8 mouse cellular contexts compared by ENCODE assay signal in the genomic region with DNA sequence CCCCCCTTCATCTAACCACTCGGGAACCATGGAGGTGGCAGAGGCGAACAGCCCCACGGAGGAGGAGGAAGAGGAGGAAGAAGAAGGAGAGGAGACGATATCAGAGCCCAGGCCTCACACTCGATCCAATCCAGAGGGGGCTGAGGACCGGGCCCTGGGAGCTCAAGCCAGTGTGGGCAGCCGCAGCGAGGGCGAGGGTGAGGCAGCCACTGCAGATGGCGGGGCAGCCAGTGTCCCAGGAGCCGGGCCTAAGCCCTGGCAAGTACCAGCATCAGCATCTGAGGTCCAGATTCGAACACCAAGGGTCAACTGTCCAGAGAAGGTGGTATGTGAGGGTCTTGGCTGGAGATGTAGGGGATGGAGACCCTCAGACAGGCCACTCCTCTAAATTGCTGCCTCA. TPM values are rescaled to one million over a fixed set of nuclear protein-coding genes. Genes with fewer than 3 reads are reported as not detected.
DNase-seq lines count a peak whose midpoint lies in the region; ATAC-seq and TF ChIP-seq lines count a peak whose summit lies in the region.

No protein-coding gene starts in this region.

- 81% methylated on average over 12 of the region's 12 CpGs for WGBS in heart, embryonic 12.5 days
- 80% methylated on average over 12 of the region's 12 CpGs for WGBS in heart, embryonic 14.5 days
- 69% methylated on average over 12 of the region's 12 CpGs for WGBS in liver, embryonic 16.5 days (ENCODE audit: insufficient replicate concordance)

- peak overlapping the region; percentile 74 for H3K9ac ChIP-seq in heart, embryonic 12.5 days
- peak overlapping the region; percentile 78; the same call in 1 of the 2 replicates for H3K9ac ChIP-seq in ES-E14 (ENCODE audit: insufficient read depth, low read depth, low read length, poor library complexity, severe bottlenecking)
- H3K9ac ChIP-seq in heart, embryonic 14.5 days (ENCODE audit: low read length), result peak overlapping the region; percentile 84; the same call in 1 of the 2 replicates
- H3K9ac ChIP-seq in liver, embryonic 16.5 days (ENCODE audit: low read depth, low read length), result peak overlapping the region; percentile 81

- no peak for ATAC-seq in heart, embryonic 12.5 days (ENCODE audit: insufficient number of reproducible peaks, low FRiP score)
- ATAC-seq in heart, embryonic 14.5 days (ENCODE audit: insufficient number of reproducible peaks, insufficient read depth, low FRiP score, low read depth), result no peak
- ATAC-seq in liver, embryonic 16.5 days (ENCODE audit: low read depth), result no peak
- ATAC-seq in frontal cortex, adult (ENCODE audit: low TSS enrichment), result no peak
- ATAC-seq in activated CD4-positive, CD25-positive, alpha-beta regulatory T cell, adult 4 months, result no peak

- no peaks in the 10 kb centered on the region for H3K9me3 ChIP-seq in heart, embryonic 12.5 days (replicated peaks)
- H3K9me3 ChIP-seq in ES-E14 (ENCODE audit: control insufficient read depth, insufficient read depth, low read depth, low read length), result no peaks in the 10 kb centered on the region
- H3K9me3 ChIP-seq in heart, embryonic 14.5 days (ENCODE audit: control insufficient read depth, low read length), result no peaks in the 10 kb centered on the region
- H3K9me3 ChIP-seq in liver, embryonic 16.5 days (replicated peaks; ENCODE audit: control insufficient read depth, low read length), result no peaks in the 10 kb centered on the region

- H3K27ac ChIP-seq in heart, embryonic 12.5 days (ENCODE audit: poor library complexity, severe bottlenecking), result no peak overlapping the region
- no peak overlapping the region for H3K27ac ChIP-seq in ES-E14 (ENCODE audit: insufficient read depth, low read depth, low read length, poor library complexity, severe bottlenecking)
- H3K27ac ChIP-seq in heart, embryonic 14.5 days (replicated peaks in 1 of 2; ENCODE audit: control insufficient read depth in 1 of 2, insufficient read depth in 1 of 2, low read depth in 2 of 2, low read length in 2 of 2), result no peak overlapping the region
- H3K27ac ChIP-seq in liver, embryonic 16.5 days (ENCODE audit: low read length), result no peak overlapping the region

- intact Hi-C loops in heart, postnatal 25 days (cut with DNase I), result no loop called here

- peaks cover 25% of the 10 kb centered on the region for H3K36me3 ChIP-seq in heart, embryonic 12.5 days
- peaks cover 17% of the 10 kb centered on the region for H3K36me3 ChIP-seq in ES-E14 (ENCODE audit: control insufficient read depth, insufficient read depth, low read length, poor library complexity, severe bottlenecking)
- H3K36me3 ChIP-seq in heart, embryonic 14.5 days (ENCODE audit: control insufficient read depth, insufficient read depth, low read length), result peaks cover 29% of the 10 kb centered on the region
- H3K36me3 ChIP-seq in liver, embryonic 16.5 days (ENCODE audit: control insufficient read depth, insufficient read depth), result peaks cover 8% of the 10 kb centered on the region; the same call in 1 of the 2 replicates

- no peaks in the 10 kb centered on the region for H3K27me3 ChIP-seq in heart, embryonic 12.5 days (replicated peaks)
- H3K27me3 ChIP-seq in heart, embryonic 14.5 days (ENCODE audit: control insufficient read depth, insufficient read depth, low read length), result no peaks in the 10 kb centered on the region
- H3K27me3 ChIP-seq in liver, embryonic 16.5 days (ENCODE audit: control insufficient read depth, insufficient read depth, low read depth, low read length), result no peaks in the 10 kb centered on the region

- H3K4me3 ChIP-seq in heart, embryonic 12.5 days, result peak overlapping the region; percentile 71
- H3K4me3 ChIP-seq in ES-E14 (ENCODE audit: insufficient read depth in 1 of 2, low read depth in 1 of 2, low read length in 2 of 2, poor library complexity in 1 of 2, severe bottlenecking in 1 of 2), result peak overlapping the region; percentile 77 to 100
- peak overlapping the region; percentile 84 to 89 for H3K4me3 ChIP-seq in heart, embryonic 14.5 days (ENCODE audit: control insufficient read depth in 1 of 2, insufficient read depth in 1 of 2, low read depth in 1 of 2, low read length in 2 of 2)
- peak overlapping the region; percentile 85 for H3K4me3 ChIP-seq in liver, embryonic 16.5 days (ENCODE audit: low read depth, low read length)

- no peak for DNase-seq in heart, postnatal 25 days (ENCODE audit: low spot score)
- no peak for DNase-seq in ES-E14 (ENCODE audit: low read depth, low spot score)
- no peak for DNase-seq in embryo, embryonic 10.5 days (ENCODE audit: low spot score)

- H3K4me2 ChIP-seq in heart, embryonic 12.5 days, result peak overlapping the region; percentile 87
- peak overlapping the region; percentile 87 for H3K4me2 ChIP-seq in heart, embryonic 14.5 days (ENCODE audit: low read length)
- H3K4me2 ChIP-seq in liver, embryonic 16.5 days (ENCODE audit: low read depth, low read length), result peak overlapping the region; percentile 85

- in situ Hi-C loops in ES-E14 (cut with MboI; ENCODE audit: low sequenced_read_pairs in 2 of 2, unreplicated experiment in 2 of 2), result no loop called here

- H3K4me1 ChIP-seq in heart, embryonic 12.5 days (replicated peaks), result peaks cover 8% of the 10 kb centered on the region
- peaks cover 0 to 9% of the 10 kb centered on the region in 2 experiments; a peak in 2 of 4 replicates for H3K4me1 ChIP-seq in ES-E14 (ENCODE audit: control insufficient read depth in 2 of 2, insufficient read depth in 2 of 2, low read length in 2 of 2, poor library complexity in 1 of 2)
- peaks cover 10 to 12% of the 10 kb centered on the region in 2 experiments for H3K4me1 ChIP-seq in heart, embryonic 14.5 days (ENCODE audit: control insufficient read depth in 2 of 2, insufficient read depth in 2 of 2, low read length in 2 of 2)
- peaks cover 14% of the 10 kb centered on the region for H3K4me1 ChIP-seq in liver, embryonic 16.5 days (ENCODE audit: control insufficient read depth, low read depth, low read length)

TF ChIP-seq in ES-E14, 5 proteins besides CTCF, POLR2A, EP300 and RAD21:
- TF ChIP-seq ZNF384 (IDR thresholded peaks at IDR 0.05; ENCODE audit: low read depth, low read length), result no peak
- no peak for TF ChIP-seq HCFC1 (IDR thresholded peaks at IDR 0.05; ENCODE audit: borderline replicate concordance, insufficient read depth, low read length)
- TF ChIP-seq CHD2 (IDR thresholded peaks at IDR 0.05; ENCODE audit: low read depth, low read length), result no peak
- no peak for TF ChIP-seq ZC3H11A (IDR thresholded peaks at IDR 0.05; ENCODE audit: borderline replicate concordance, low read depth, low read length)
- TF ChIP-seq MAFK (IDR thresholded peaks at IDR 0.05; ENCODE audit: insufficient read depth, low read depth, low read length), result no peak

RNA-seq across cellular contexts. Expression of a gene that starts 1.0 kb away (rescaled TPM):
- 77.6 and 94.2 TPM in 2 replicates for polyA plus RNA-seq in heart, embryonic 12.5 days (2016; fragmentation: Nextera tagmentation; extraction: Ambion mirVana)
- total RNA-seq in heart, postnatal 25 days (2021), result 10 to 100 TPM; 67.0 to 69.5 TPM
- total RNA-seq in ES-E14 (2012; rRNA removed), result 40.7 and 47.4 TPM in 2 replicates
- 84.5 and 86.1 TPM in 2 replicates for polyA plus RNA-seq in heart, embryonic 14.5 days (2014; fragmentation: Nextera tagmentation; extraction: Ambion mirVana)
- polyA plus RNA-seq in liver, embryonic 16.5 days (2015; fragmentation: Nextera tagmentation; extraction: Ambion mirVana), result 46.6 and 48.2 TPM in 2 replicates
- polyA plus RNA-seq in activated CD4-positive, CD25-positive, alpha-beta regulatory T cell, adult 4 months (2017; shearing (Covaris generic)), result 10 to 100 TPM; 59.2 to 67.9 TPM

RNA-seq across cellular contexts. Expression of a gene that starts 2.1 kb away (rescaled TPM):
- 4.8 and 6.1 TPM in 2 replicates for polyA plus RNA-seq in heart, embryonic 12.5 days (2016; fragmentation: Nextera tagmentation; extraction: Ambion mirVana)
- 10 to 100 TPM; 24.5 to 32.5 TPM for total RNA-seq in heart, postnatal 25 days (2021)
- total RNA-seq in ES-E14 (2012; rRNA removed), result 2.0 and 2.4 TPM in 2 replicates
- 10.8 TPM in 2 replicates for polyA plus RNA-seq in heart, embryonic 14.5 days (2014; fragmentation: Nextera tagmentation; extraction: Ambion mirVana)
- 4.2 and 4.3 TPM in 2 replicates for polyA plus RNA-seq in liver, embryonic 16.5 days (2015; fragmentation: Nextera tagmentation; extraction: Ambion mirVana)
- under 1 TPM in 1 of 2 experiments, not detected in 1; 0.28 TPM for polyA plus RNA-seq in activated CD4-positive, CD25-positive, alpha-beta regulatory T cell, adult 4 months (2017; shearing (Covaris generic))

RNA-seq across cellular contexts. Expression of a gene that starts 8.1 kb away (rescaled TPM):
- polyA plus RNA-seq in heart, embryonic 12.5 days (2016; fragmentation: Nextera tagmentation; extraction: Ambion mirVana), result 28.8 and 30.2 TPM in 2 replicates
- under 1 TPM; 0.18 to 0.36 TPM for total RNA-seq in heart, postnatal 25 days (2021)
- total RNA-seq in ES-E14 (2012; rRNA removed), result 28.9 and 44.5 TPM in 2 replicates
- polyA plus RNA-seq in heart, embryonic 14.5 days (2014; fragmentation: Nextera tagmentation; extraction: Ambion mirVana), result 16.7 and 20.7 TPM in 2 replicates
- 39.8 and 48.1 TPM in 2 replicates for polyA plus RNA-seq in liver, embryonic 16.5 days (2015; fragmentation: Nextera tagmentation; extraction: Ambion mirVana)
- polyA plus RNA-seq in activated CD4-positive, CD25-positive, alpha-beta regulatory T cell, adult 4 months (2017; shearing (Covaris generic)), result 1 to 10 TPM; 1.7 to 2.4 TPM

RNA-seq across cellular contexts. Expression of a gene that starts 15.9 kb away (rescaled TPM):
- polyA plus RNA-seq in heart, embryonic 12.5 days (2016; fragmentation: Nextera tagmentation; extraction: Ambion mirVana), result 63.6 and 64.3 TPM in 2 replicates
- total RNA-seq in heart, postnatal 25 days (2021), result 10 to 100 TPM; 56.3 to 56.6 TPM
- 52.8 and 63.1 TPM in 2 replicates for total RNA-seq in ES-E14 (2012; rRNA removed)
- 57.1 and 62.4 TPM in 2 replicates for polyA plus RNA-seq in heart, embryonic 14.5 days (2014; fragmentation: Nextera tagmentation; extraction: Ambion mirVana)
- 13.9 and 17.2 TPM in 2 replicates for polyA plus RNA-seq in liver, embryonic 16.5 days (2015; fragmentation: Nextera tagmentation; extraction: Ambion mirVana)
- under 1 TPM in 1 of 2 experiments, not detected in 1; 0.45 TPM for polyA plus RNA-seq in activated CD4-positive, CD25-positive, alpha-beta regulatory T cell, adult 4 months (2017; shearing (Covaris generic))

RNA-seq across cellular contexts. Expression of a gene that starts 26.6 kb away (rescaled TPM):
- polyA plus RNA-seq in heart, embryonic 12.5 days (2016; fragmentation: Nextera tagmentation; extraction: Ambion mirVana), result 5.5 and 5.7 TPM in 2 replicates
- total RNA-seq in heart, postnatal 25 days (2021), result 10 to 100 TPM; 13.2 to 14.3 TPM
- total RNA-seq in ES-E14 (2012; rRNA removed), result 7.4 and 9.4 TPM in 2 replicates
- polyA plus RNA-seq in heart, embryonic 14.5 days (2014; fragmentation: Nextera tagmentation; extraction: Ambion mirVana), result 3.6 TPM in 2 replicates
- 3.9 and 4.7 TPM in 2 replicates for polyA plus RNA-seq in liver, embryonic 16.5 days (2015; fragmentation: Nextera tagmentation; extraction: Ambion mirVana)
- 1 to 10 TPM; 3.7 to 4.9 TPM for polyA plus RNA-seq in activated CD4-positive, CD25-positive, alpha-beta regulatory T cell, adult 4 months (2017; shearing (Covaris generic))
